Mouse (Mus musculus) embryonic facial prominence, embryonic 15.5 days (tissue): ENCODE data around the gene Zfp324. TPM values are rescaled to one million over a fixed set of nuclear protein-coding genes. Genes with fewer than 3 reads are reported as not detected.
"Not testable (repeated sequence)": the region's sequence is repeated elsewhere in the genome, so short reads cannot be mapped to it uniquely, and the experiment has no call there.

ENCODE experiments used
- ATAC-seq: fragments of 200-750 bp; cut with Nextera tagmentation; 2 replicates; pipeline ENCODE4 v1.8.0; 2017; ENCODE audit warnings: low read depth, moderate TSS enrichment; ENCODE audit not compliant: insufficient number of reproducible peaks, low FRiP score, low TSS enrichment
- H3K27ac ChIP-seq: fragments of 300-500 bp; sonication (generic); replicated peaks from 2 replicates; pipeline ENCODE4 v1.5.1; 2015; ENCODE audit warnings: mild to moderate bottlenecking, inconsistent platforms
- H3K27me3 ChIP-seq: fragments of 300-500 bp; sonication (generic); 2 replicates; pipeline ENCODE4 v1.6.1; 2015; ENCODE audit warnings: inconsistent platforms
- H3K36me3 ChIP-seq: fragments of 300-500 bp; sonication (generic); 2 replicates; pipeline ENCODE4 v1.6.1; 2015; ENCODE audit warnings: mild to moderate bottlenecking, inconsistent platforms
- H3K4me1 ChIP-seq: fragments of 300-500 bp; sonication (generic); 2 replicates; pipeline ENCODE4 v1.6.1; 2015; ENCODE audit warnings: inconsistent platforms
- H3K4me2 ChIP-seq: fragments of 300-500 bp; sonication (generic); replicated peaks from 2 replicates; pipeline ENCODE4 v1.6.1; 2015; ENCODE audit warnings: mild to moderate bottlenecking, inconsistent platforms
- H3K4me3 ChIP-seq: fragments of 300-500 bp; sonication (generic); replicated peaks from 2 replicates; pipeline ENCODE4 v1.5.1; 2015; ENCODE audit warnings: mild to moderate bottlenecking, inconsistent platforms
- H3K9ac ChIP-seq: fragments of 300-500 bp; sonication (generic); 2 replicates; pipeline ENCODE4 v1.6.1; 2015; ENCODE audit warnings: inconsistent platforms
- H3K9me3 ChIP-seq: fragments of 300-500 bp; sonication (generic); replicated peaks from 2 replicates; pipeline ENCODE4 v1.6.1; 2016; ENCODE audit warnings: inconsistent platforms
- WGBS: fragments of 180-500 bp; shearing (Covaris S2); methylation state at CpG from one replicate; pipeline ENCODE4 v1.1.7; 2015; 5-methylcytosine and 5-hydroxymethylcytosine counted together
- polyA plus RNA-seq: library from polyadenylated mRNA; unstranded; fragments of >200 nt; fragmentation: Nextera tagmentation; extraction: Ambion mirVana; gene quantifications from 2 replicates; pipeline ENCODE4 v1.2.1, GENCODE M21; 2015

The Zfp324 gene
- polyA plus RNA-seq: 12.9 and 14.0 TPM in 2 replicates

GRCm38 (mm10) chr7:12965678-12966091, at the start of gene Zfp324:
Gene Zfp324, plus strand, starts transcription at chr7:12965838.
- H3K27ac ChIP-seq: peak within 1 kb of the TSS; percentile 94
- peak within 1 kb of the TSS; percentile 96 for H3K9ac ChIP-seq
- peaks cover 21% of the 10 kb centered on the region for H3K36me3 ChIP-seq
- H3K9me3 ChIP-seq: no peaks in the 10 kb centered on the region
- under 1% methylated on average over 23 of the region's 23 CpGs for WGBS
- peak; percentile 87 for ATAC-seq
- no peaks in the 10 kb centered on the region for H3K27me3 ChIP-seq
- H3K4me2 ChIP-seq: peak within 1 kb of the TSS; percentile 87
- peak within 1 kb of the TSS; percentile 84 for H3K4me3 ChIP-seq
- H3K4me1 ChIP-seq: peaks cover 15% of the 10 kb centered on the region

GRCm38 (mm10) chr7:12920495-12920894, 45.1 kb upstream of the Zfp324 start:
- not testable (repeated sequence) for H3K27ac ChIP-seq, H3K9me3 ChIP-seq, H3K9ac ChIP-seq, H3K4me3 ChIP-seq, H3K27me3 ChIP-seq, H3K4me2 ChIP-seq, ATAC-seq
- Histone ChIP-seq H3K4me1 (peaks cover 23% of the 10 kb centered on the region), H3K36me3 (peaks cover 23% of the 10 kb centered on the region)
- WGBS: 82% methylated on average over 7 of the region's 8 CpGs

GRCm38 (mm10) chr7:12921318-12921704, 44.3 kb upstream of the Zfp324 start:
- Histone ChIP-seq H3K36me3 (peaks cover 32% of the 10 kb centered on the region), H3K27me3 (no peaks in the 10 kb centered on the region), H3K4me3 (peak overlapping the region; percentile 99), H3K4me1 (peaks cover 30% of the 10 kb centered on the region), H3K4me2 (peak overlapping the region; percentile 86), H3K9ac (peak overlapping the region; percentile 69), H3K9me3 (no peaks in the 10 kb centered on the region), H3K27ac (peak overlapping the region; percentile 98)
- 2% methylated on average over 3 of the region's 3 CpGs for WGBS
- peak; percentile 5; the same call in 1 of the 2 replicates for ATAC-seq

- Histone ChIP-seq H3K27ac (peak within 1 kb of the TSS; percentile 98), H3K9ac (peak within 1 kb of the TSS; percentile 93), H3K4me1 (peaks cover 35% of the 10 kb centered on the region), H3K9me3 (no peaks in the 10 kb centered on the region), H3K4me3 (peak within 1 kb of the TSS; percentile 99), H3K4me2 (peak within 1 kb of the TSS; percentile 87), H3K36me3 (peaks cover 37% of the 10 kb centered on the region), H3K27me3 (peaks cover 4% of the 10 kb centered on the region; the same call in 1 of the 2 replicates)
- under 1% methylated on average over 55 of the region's 55 CpGs for WGBS
- peak; percentile 98 for ATAC-seq
Measured at GRCm38 (mm10) chr7:12921705-12922465, 43.8 kb upstream of the Zfp324 start, which contains the start of gene Rps5. Gene Rps5, plus strand, starts transcription at chr7:12922290.

- H3K27ac ChIP-seq: 0 out of 2 replicates have a peak overlapping the region, but pooled peaks have one; percentile 51
- 2% methylated on average over 8 of the region's 8 CpGs for WGBS
Measured at GRCm38 (mm10) chr7:12922729-12923128, 42.9 kb upstream of the Zfp324 start.

GRCm38 (mm10) chr7:12926316-12926715, 39.3 kb upstream of the Zfp324 start:
- Histone ChIP-seq H3K27ac (no peak overlapping the region), H3K4me2 (no peak overlapping the region), H3K4me1 (peaks cover 47% of the 10 kb centered on the region), H3K4me3 (no peak overlapping the region), H3K36me3 (peaks cover 41% of the 10 kb centered on the region), H3K9me3 (no peaks in the 10 kb centered on the region), H3K9ac (no peak overlapping the region), H3K27me3 (peaks cover 10% of the 10 kb centered on the region)
- ATAC-seq: no peak
- 83% methylated on average over 7 of the region's 7 CpGs for WGBS

More at GRCm38 (mm10) chr7:12922729-12923128, 42.9 kb upstream of the Zfp324 start:
- H3K9me3 ChIP-seq: no peaks in the 10 kb centered on the region
- H3K36me3 ChIP-seq: peaks cover 41% of the 10 kb centered on the region
- H3K27me3 ChIP-seq: peaks cover 7% of the 10 kb centered on the region; the same call in 1 of the 2 replicates
- peak overlapping the region; percentile 87 for H3K4me2 ChIP-seq
- H3K9ac ChIP-seq: peak overlapping the region; percentile 93
- H3K4me1 ChIP-seq: peaks cover 42% of the 10 kb centered on the region
- ATAC-seq: no peak
- H3K4me3 ChIP-seq: peak overlapping the region; percentile 99

- 0 out of 2 replicates have a peak, but pooled peaks have one; percentile 9 for ATAC-seq
- H3K27ac ChIP-seq: no peak within 1 kb of the TSS
- H3K4me1 ChIP-seq: peaks cover 47% of the 10 kb centered on the region
- no peaks in the 10 kb centered on the region for H3K9me3 ChIP-seq
- H3K27me3 ChIP-seq: peaks cover 10% of the 10 kb centered on the region
- peak within 1 kb of the TSS; percentile 41 for H3K4me3 ChIP-seq
- 22% methylated on average over 8 of the region's 8 CpGs for WGBS
- peak within 1 kb of the TSS; percentile 28 for H3K9ac ChIP-seq
- H3K4me2 ChIP-seq: peak within 1 kb of the TSS; percentile 79
- H3K36me3 ChIP-seq: peaks cover 41% of the 10 kb centered on the region
Measured at GRCm38 (mm10) chr7:12927191-12927680, 38.4 kb upstream of the Zfp324 start, which contains the start of gene Rnf225. Gene Rnf225, plus strand, starts transcription at chr7:12927416.

- peaks cover 45% of the 10 kb centered on the region for H3K4me1 ChIP-seq
- H3K36me3 ChIP-seq: peaks cover 41% of the 10 kb centered on the region
- no peak overlapping the region for H3K27ac ChIP-seq
- H3K9me3 ChIP-seq: no peaks in the 10 kb centered on the region
- H3K27me3 ChIP-seq: peaks cover 10% of the 10 kb centered on the region
- ATAC-seq: 0 out of 2 replicates have a peak, but pooled peaks have one; percentile 18
- H3K9ac ChIP-seq: peak overlapping the region; percentile 28
- peak overlapping the region; percentile 79 for H3K4me2 ChIP-seq
- 5% methylated on average over 65 of the region's 65 CpGs for WGBS
- peak overlapping the region; percentile 41 for H3K4me3 ChIP-seq
Measured at GRCm38 (mm10) chr7:12927693-12928589, 37.7 kb upstream of the Zfp324 start.

- H3K4me2 ChIP-seq: no peak overlapping the region
- H3K9ac ChIP-seq: no peak overlapping the region
- no peak overlapping the region for H3K4me3 ChIP-seq
- no peaks in the 10 kb centered on the region for H3K4me1 ChIP-seq
- H3K27ac ChIP-seq: no peak overlapping the region
- no peaks in the 10 kb centered on the region; the same call in 1 of the 2 replicates for H3K27me3 ChIP-seq
- WGBS: 79% methylated on average over 4 of the region's 4 CpGs
- ATAC-seq: no peak
- no peaks in the 10 kb centered on the region for H3K9me3 ChIP-seq
- no peaks in the 10 kb centered on the region for H3K36me3 ChIP-seq
Measured at GRCm38 (mm10) chr7:12933615-12934140, 32.0 kb upstream of the Zfp324 start.

- Histone ChIP-seq H3K4me1 (no peaks in the 10 kb centered on the region), H3K27me3 (no peaks in the 10 kb centered on the region), H3K9ac (no peak overlapping the region), H3K27ac (no peak overlapping the region), H3K9me3 (no peaks in the 10 kb centered on the region), H3K36me3 (no peaks in the 10 kb centered on the region), H3K4me2 (no peak overlapping the region), H3K4me3 (no peak overlapping the region)
- WGBS: 73% methylated on average over 3 of the region's 3 CpGs
- no peak for ATAC-seq
Measured at GRCm38 (mm10) chr7:12934808-12935207, 30.8 kb upstream of the Zfp324 start.
